Mouse (Mus musculus) small intestine, adult 2 months (tissue): Measurements from ENCODE around the gene Fam149a. TPM values are rescaled to one million over a fixed set of nuclear protein-coding genes. Genes with fewer than 3 reads are reported as not detected.
"Not testable (repeated sequence)": the region's sequence is repeated elsewhere in the genome, so short reads cannot be mapped to it uniquely, and the experiment has no call there.

Experiments
- H3K27ac ChIP-seq: fragments of 200-500 bp; 2 replicates; pipeline ENCODE4 v1.5.1; 2012; ENCODE audit warnings: low read depth, low read length, control low read depth, inconsistent platforms; ENCODE audit not compliant: insufficient read depth
- H3K27me3 ChIP-seq: fragments of 200-500 bp; 2 replicates; pipeline ENCODE4 v1.6.1; 2012; ENCODE audit warnings: mild to moderate bottlenecking, moderate library complexity, low read length, inconsistent platforms; ENCODE audit not compliant: control insufficient read depth, insufficient read depth
- H3K36me3 ChIP-seq: fragments of 200-500 bp; 2 replicates; pipeline ENCODE4 v1.6.1; 2012; ENCODE audit warnings: mild to moderate bottlenecking, low read length, control low read depth, inconsistent platforms; ENCODE audit not compliant: control insufficient read depth, insufficient read depth
- H3K4me1 ChIP-seq: fragments of 200-500 bp; 2 replicates; pipeline ENCODE4 v1.6.1; 2012; ENCODE audit warnings: low read length, inconsistent platforms, mixed read lengths; ENCODE audit not compliant: control insufficient read depth, insufficient read depth, insufficient read length
- H3K4me3 ChIP-seq: fragments of 200-500 bp; 2 replicates; pipeline ENCODE4 v1.5.1; 2012; ENCODE audit warnings: low read depth, mild to moderate bottlenecking, control low read depth, inconsistent platforms, low read length, moderate library complexity
- CTCF ChIP-seq: fragments of 200-500 bp; IDR thresholded peaks from 2 replicates; pipeline ENCODE4 v1.5.1; 2012; ENCODE audit warnings: low read depth, mild to moderate bottlenecking, control low read depth, inconsistent platforms, low read length, moderate library complexity, mixed read lengths; ENCODE audit not compliant: insufficient replicate concordance, insufficient read length; ENCODE audit errors: extremely low read depth
- POLR2A ChIP-seq: fragments of 200-500 bp; IDR thresholded peaks from 2 replicates; pipeline ENCODE4 v1.6.1; 2012; ENCODE audit warnings: low read depth, mild to moderate bottlenecking, control low read depth, inconsistent platforms, low read length, moderate library complexity
- WGBS: fragments of 180-500 bp; shearing (Covaris S2); methylation state at CpG from one replicate; pipeline ENCODE4 v1.1.7; 2018; 5-methylcytosine and 5-hydroxymethylcytosine counted together
- polyA plus RNA-seq: library from polyadenylated mRNA; depleted of rRNA; stranded (reverse); fragments of >200 nt; gene quantifications from 2 replicates; pipeline ENCODE4 v1.2.3, GENCODE M21; 2012

The Fam149a gene
- polyA plus RNA-seq, 1 experiment: 1.7 TPM

DNA sequence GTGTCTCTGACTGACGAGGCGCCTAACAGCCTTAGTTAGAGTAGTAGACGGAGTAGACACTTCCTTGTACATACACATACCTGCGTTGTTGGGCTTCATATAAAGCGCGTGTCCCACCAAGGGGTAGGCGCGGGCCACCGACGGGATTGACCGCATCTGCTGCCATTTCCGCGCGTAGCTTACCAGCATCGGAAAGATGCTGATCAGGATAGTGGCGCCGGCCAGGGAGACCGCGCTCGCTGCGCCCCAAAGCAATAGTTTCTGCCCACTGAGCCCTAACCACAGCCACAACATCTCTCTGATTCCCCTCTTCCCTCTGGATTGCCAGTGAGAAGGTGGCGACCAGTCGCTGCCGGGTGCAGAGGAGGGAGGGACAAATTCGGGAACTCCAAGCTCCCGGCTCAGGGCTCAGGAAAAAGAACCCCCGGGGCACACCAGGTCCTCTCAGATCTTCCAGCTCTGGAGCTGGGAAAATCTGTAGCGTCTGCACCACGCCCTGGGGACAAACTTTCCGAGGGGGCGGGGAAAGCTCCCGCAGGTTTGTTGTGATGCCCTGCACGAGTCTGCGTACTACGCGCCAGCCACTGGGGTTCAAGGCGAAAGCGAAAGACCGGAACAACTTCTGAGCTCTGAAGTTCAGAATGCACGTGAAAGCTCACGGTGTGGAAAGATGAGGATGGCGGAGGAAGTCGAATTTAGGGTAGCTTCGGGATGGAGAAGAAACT, 49.2 kb downstream of the Fam149a start, which contains the start of gene Cyp4v3:
Gene Cyp4v3 (minus strand): TSS at position 532 of the 725 bp plus-strand sequence.
- peaks cover 9% of the 10 kb centered on the region; the same call in 1 of the 2 replicates for H3K4me1 ChIP-seq
- H3K27ac ChIP-seq: peak within 1 kb of the TSS; percentile 89
- peaks cover 1% of the 10 kb centered on the region; the same call in 1 of the 2 replicates for H3K36me3 ChIP-seq
- TF ChIP-seq POLR2A (peak; percentile 95), CTCF (0 out of 2 replicates have a peak, but pooled peaks have one; percentile 1)
- no peaks in the 10 kb centered on the region for H3K27me3 ChIP-seq
- under 1% methylated on average over 44 of the region's 44 CpGs for WGBS
- peak within 1 kb of the TSS; percentile 77 for H3K4me3 ChIP-seq

DNA sequence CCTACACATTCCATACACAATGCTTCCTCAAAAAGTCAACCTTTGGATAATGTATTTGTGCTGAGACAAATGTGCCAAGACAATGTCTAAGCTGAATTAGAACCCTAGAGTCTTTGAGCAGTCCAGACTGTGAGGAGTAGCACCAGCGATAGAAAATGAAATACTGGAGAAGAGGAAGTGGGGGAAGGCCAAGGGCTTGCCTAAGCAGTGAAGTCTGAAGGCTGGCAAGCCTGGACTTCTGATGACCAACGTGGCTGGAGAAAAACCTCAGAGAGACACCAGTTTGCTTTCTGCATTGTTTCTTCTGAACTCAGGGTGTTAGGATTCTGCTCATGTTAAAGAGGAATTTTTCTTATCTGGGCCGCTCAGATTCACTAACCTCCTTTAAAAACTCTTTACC, 51.2 kb downstream of the Fam149a start:
- 47% methylated on average over 3 of the region's 3 CpGs for WGBS
- Histone ChIP-seq H3K4me1 (peaks cover 12% of the 10 kb centered on the region; the same call in 1 of the 2 replicates), H3K36me3 (peaks cover 10% of the 10 kb centered on the region), H3K4me3 (peak overlapping the region; percentile 50), H3K27me3 (no peaks in the 10 kb centered on the region), H3K27ac (peak overlapping the region; percentile 58)
- TF ChIP-seq CTCF: no peak
- no peak for TF ChIP-seq POLR2A

DNA sequence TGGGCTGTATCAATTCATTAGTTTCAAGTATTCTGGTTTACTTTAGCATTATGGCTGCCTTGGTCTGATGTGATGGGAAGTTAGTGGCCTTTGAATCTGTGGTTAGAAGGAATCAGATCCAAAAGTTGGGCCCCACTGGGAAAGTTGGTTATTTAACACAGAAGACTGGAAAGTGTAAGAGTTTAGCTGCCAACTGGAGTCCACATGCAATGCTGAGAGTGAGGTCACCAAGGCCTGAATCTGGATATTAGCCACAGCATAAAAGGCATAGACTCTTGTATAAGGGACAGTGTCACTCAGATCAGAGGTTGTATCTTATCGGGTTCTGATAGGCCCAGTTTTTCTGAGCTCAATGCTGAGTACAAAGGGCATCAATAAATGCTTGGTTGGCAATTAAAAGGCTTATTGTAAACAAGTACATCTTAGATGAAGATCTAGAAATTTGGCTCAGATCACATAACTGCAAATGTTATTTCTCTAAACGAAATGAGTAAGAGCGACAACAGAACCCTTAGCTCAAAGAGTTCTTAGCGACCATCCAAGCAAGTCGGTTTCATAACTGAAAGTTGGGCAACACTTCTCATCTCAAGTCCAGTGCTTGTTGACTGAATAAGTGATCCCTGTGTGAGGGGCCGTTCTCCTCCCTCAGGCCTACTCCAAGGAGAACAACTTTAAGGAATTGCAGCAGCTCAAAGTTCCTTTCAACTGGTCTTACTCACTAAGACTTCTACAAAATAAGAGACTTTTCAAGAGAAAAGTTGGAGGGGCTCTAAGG, 52.7 kb downstream of the Fam149a start:
- H3K27me3 ChIP-seq: no peaks in the 10 kb centered on the region
- TF ChIP-seq POLR2A (no peak), CTCF (no peak)
- 26% methylated on average over 6 of the region's 6 CpGs for WGBS
- peak overlapping the region; percentile 91 for H3K27ac ChIP-seq
- peaks cover 12% of the 10 kb centered on the region; the same call in 1 of the 2 replicates for H3K4me1 ChIP-seq
- peaks cover 14% of the 10 kb centered on the region for H3K36me3 ChIP-seq
- H3K4me3 ChIP-seq: no peak overlapping the region

DNA sequence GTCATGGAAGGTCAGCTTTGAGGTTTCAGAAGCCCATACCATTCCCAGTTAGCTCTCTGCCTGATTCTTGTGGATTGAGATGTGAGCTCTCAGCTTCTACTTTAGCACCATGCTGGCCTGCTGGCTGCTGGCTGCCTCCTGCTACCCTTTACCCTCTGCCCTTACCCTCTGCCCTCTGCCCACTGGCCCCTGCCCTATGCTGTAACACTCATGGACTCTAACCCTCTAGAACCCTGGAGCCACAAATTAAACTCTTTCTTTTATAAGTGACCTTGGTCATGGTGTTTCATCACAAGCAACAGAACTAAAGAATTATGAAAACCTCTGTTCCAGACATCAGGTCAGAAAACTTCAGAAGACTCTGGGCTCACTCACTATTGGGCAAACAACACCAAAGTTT, 55.0 kb downstream of the Fam149a start:
- H3K36me3 ChIP-seq: peaks cover 16% of the 10 kb centered on the region
- not testable (repeated sequence) for H3K27ac ChIP-seq, H3K4me1 ChIP-seq, H3K4me3 ChIP-seq, H3K27me3 ChIP-seq

DNA sequence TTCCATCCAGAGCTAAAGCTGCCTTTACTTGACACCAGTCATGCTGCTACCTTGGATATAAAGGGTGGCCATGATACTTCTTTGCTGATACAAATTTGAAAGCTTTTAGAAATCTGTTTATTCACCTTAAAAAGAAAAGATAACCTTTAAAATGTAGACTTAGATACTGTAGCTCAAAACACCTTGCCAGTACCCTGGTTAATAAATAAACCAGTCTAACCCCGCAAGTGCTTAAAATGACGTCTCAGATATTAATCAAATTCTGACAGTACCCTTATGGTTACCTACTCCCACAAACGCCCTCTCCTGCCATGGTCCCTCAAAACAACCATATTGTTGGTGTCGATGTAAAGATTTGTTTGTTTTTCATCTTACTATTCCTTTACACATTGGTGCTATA, 57.9 kb downstream of the Fam149a start:
- Histone ChIP-seq H3K36me3 (peaks cover 26% of the 10 kb centered on the region), H3K27ac (no peak overlapping the region), H3K4me3 (no peak overlapping the region), H3K4me1 (peaks cover 10% of the 10 kb centered on the region; the same call in 1 of the 2 replicates), H3K27me3 (no peaks in the 10 kb centered on the region)
- WGBS: 31% methylated on average over 4 of the region's 4 CpGs
- no peak for TF ChIP-seq POLR2A

DNA sequence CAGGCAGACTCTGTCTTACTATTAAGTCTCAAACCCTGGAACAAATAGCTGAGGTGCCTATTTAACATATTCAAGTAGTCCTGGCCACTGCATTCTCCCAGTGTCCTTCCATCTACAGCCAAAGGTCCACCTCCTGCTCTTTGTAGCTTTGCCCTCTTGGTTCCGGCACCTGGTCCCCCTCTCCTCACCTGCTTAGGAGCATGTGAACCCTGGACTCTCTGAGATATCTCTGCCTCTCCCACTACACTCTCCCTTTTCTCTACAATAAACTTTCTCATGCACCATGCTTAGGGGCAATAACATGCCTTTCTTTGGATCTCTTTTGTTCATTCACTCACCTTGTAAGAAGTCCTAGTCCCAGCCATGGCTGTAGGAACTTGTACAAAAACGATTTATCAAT, 60.7 kb downstream of the Fam149a start:
- H3K27me3 ChIP-seq: no peaks in the 10 kb centered on the region
- H3K4me1 ChIP-seq: peaks cover 8% of the 10 kb centered on the region; the same call in 1 of the 2 replicates
- H3K27ac ChIP-seq: peak overlapping the region; percentile 55
- no peak overlapping the region for H3K4me3 ChIP-seq
- TF ChIP-seq POLR2A (no peak), CTCF (no peak)
- H3K36me3 ChIP-seq: peaks cover 28% of the 10 kb centered on the region
- 26% methylated on average over 2 of the region's 2 CpGs for WGBS

DNA sequence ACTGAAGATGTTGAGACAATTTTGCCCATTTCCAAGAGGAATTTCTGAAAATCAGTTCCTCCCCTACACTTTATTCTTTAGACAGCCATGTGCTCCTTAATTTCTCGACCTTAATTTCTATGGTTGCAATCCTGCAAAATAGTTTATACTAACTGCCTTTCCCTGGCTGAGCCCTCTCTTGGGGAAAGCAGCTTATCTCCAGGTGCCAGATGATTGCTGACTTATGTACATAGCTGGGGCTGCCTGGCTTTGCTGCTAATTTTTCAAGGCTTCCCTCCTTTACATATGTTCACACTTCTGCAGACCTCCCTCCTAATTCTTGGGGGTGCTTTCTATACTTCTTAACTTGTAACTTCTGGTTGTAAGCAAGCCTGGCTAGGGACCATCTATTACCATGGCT, 61.2 kb downstream of the Fam149a start:
- Histone ChIP-seq H3K36me3 (peaks cover 30% of the 10 kb centered on the region), H3K4me1 (peaks cover 6% of the 10 kb centered on the region; the same call in 1 of the 2 replicates), H3K27me3 (no peaks in the 10 kb centered on the region), H3K4me3 (no peak overlapping the region), H3K27ac (peak overlapping the region; percentile 55)
- 13% methylated on average over 1 of the region's 1 CpGs for WGBS
- TF ChIP-seq CTCF (no peak), POLR2A (no peak)
